Mouse (Mus musculus): ENCODE measurements around the gene Psmb8. TPM values are rescaled to one million over a fixed set of nuclear protein-coding genes. Genes with fewer than 3 reads are reported as not detected.
"Not testable (repeated sequence)": the region's sequence is repeated elsewhere in the genome, so short reads cannot be mapped to it uniquely, and the experiment has no call there.

Gene Psmb8
- polyA plus RNA-seq, 1 experiment from 2014 or later, result 4.4 TPM

DNA sequence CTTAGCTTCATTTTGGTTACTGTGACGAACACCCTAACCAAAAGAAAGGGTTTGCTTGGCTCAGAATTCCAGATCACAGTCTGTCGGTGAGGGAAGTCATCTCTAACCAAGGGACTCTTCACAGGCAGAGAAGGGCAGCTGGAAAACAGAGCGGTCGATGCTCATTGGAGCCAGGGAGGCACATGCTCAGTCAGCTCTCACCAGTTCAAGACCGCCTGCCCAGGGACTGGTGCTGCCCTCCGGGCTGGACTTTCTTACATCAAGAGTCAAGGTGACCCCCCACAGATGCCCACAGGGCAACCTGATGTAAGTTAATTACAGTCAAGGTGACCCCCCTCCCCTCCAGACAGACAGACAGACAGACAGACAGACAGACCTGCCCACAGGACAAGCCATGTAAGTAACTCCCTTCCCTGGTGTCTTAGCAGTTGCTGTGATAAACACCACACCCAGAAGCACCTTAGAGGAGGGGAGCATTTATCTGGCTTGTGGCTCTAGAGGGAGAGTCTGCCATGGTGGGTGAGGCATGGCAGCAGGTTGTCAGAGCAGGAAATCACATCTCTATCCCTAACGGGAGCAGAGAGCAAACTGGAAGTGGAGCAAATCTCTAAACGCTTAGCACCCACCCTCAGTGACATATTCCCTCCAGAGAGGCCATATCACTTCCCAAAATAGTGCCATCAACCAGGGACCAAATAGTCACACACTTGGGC, 19.9 kb downstream of the Psmb8 start:
- WGBS, result 78% methylated on average over 8 of the region's 8 CpGs
- Histone ChIP-seq H3K4me1 (ENCODE audit: control insufficient read depth in 2 of 2, insufficient read depth in 2 of 2, low read length in 2 of 2) (no peaks in the 10 kb centered on the region), H3K4me3 (ENCODE audit: control insufficient read depth in 1 of 2, insufficient read depth in 1 of 2, low read depth in 1 of 2, low read length in 2 of 2) (no peak overlapping the region), H3K9me3 (ENCODE audit: control insufficient read depth, low read length) (peaks cover 4% of the 10 kb centered on the region; the same call in 1 of the 2 replicates), H3K36me3 (ENCODE audit: control insufficient read depth, insufficient read depth, low read length) (no peaks in the 10 kb centered on the region), H3K27me3 (ENCODE audit: control insufficient read depth, insufficient read depth, low read length) (peaks cover 29% of the 10 kb centered on the region), H3K4me2 (ENCODE audit: low read length) (no peak overlapping the region), H3K9ac (ENCODE audit: low read length) (no peak overlapping the region), H3K27ac (replicated peaks in 1 of 2; ENCODE audit: control insufficient read depth in 1 of 2, insufficient read depth in 1 of 2, low read depth in 2 of 2, low read length in 2 of 2) (no peak overlapping the region)
- no peak for ATAC-seq (ENCODE audit: insufficient number of reproducible peaks, insufficient read depth, low FRiP score, low read depth)

- ATAC-seq (ENCODE audit: insufficient number of reproducible peaks, insufficient read depth, low FRiP score, low read depth), result no peak
- H3K27ac ChIP-seq (replicated peaks in 1 of 2; ENCODE audit: control insufficient read depth in 1 of 2, insufficient read depth in 1 of 2, low read depth in 2 of 2, low read length in 2 of 2), result no peak overlapping the region
- H3K4me1 ChIP-seq (ENCODE audit: control insufficient read depth in 2 of 2, insufficient read depth in 2 of 2, low read length in 2 of 2), result no peaks in the 10 kb centered on the region
- H3K27me3 ChIP-seq (ENCODE audit: control insufficient read depth, insufficient read depth, low read length), result peaks cover 23% of the 10 kb centered on the region
- H3K4me2 ChIP-seq (ENCODE audit: low read length), result no peak overlapping the region
- no peaks in the 10 kb centered on the region for H3K36me3 ChIP-seq (ENCODE audit: control insufficient read depth, insufficient read depth, low read length)
- no peak overlapping the region for H3K9ac ChIP-seq (ENCODE audit: low read length)
- H3K9me3 ChIP-seq (ENCODE audit: control insufficient read depth, low read length), result peaks cover 4% of the 10 kb centered on the region; the same call in 1 of the 2 replicates
- H3K4me3 ChIP-seq (ENCODE audit: control insufficient read depth in 1 of 2, insufficient read depth in 1 of 2, low read depth in 1 of 2, low read length in 2 of 2), result no peak overlapping the region
- 82% methylated on average over 5 of the region's 5 CpGs for WGBS
Observed at GRCm38 (mm10) chr17:34217986-34218385, 20.5 kb downstream of the Psmb8 start.

GRCm38 (mm10) chr17:34218675-34219074, 21.2 kb downstream of the Psmb8 start:
- no peaks in the 10 kb centered on the region for H3K4me1 ChIP-seq (ENCODE audit: control insufficient read depth in 2 of 2, insufficient read depth in 2 of 2, low read length in 2 of 2)
- H3K36me3 ChIP-seq (ENCODE audit: control insufficient read depth, insufficient read depth, low read length), result no peaks in the 10 kb centered on the region
- H3K4me3 ChIP-seq (ENCODE audit: control insufficient read depth in 1 of 2, insufficient read depth in 1 of 2, low read depth in 1 of 2, low read length in 2 of 2), result no peak overlapping the region
- H3K9me3 ChIP-seq (ENCODE audit: control insufficient read depth, low read length), result peaks cover 4% of the 10 kb centered on the region; the same call in 1 of the 2 replicates
- no peak overlapping the region for H3K9ac ChIP-seq (ENCODE audit: low read length)
- H3K4me2 ChIP-seq (ENCODE audit: low read length), result no peak overlapping the region
- H3K27me3 ChIP-seq (ENCODE audit: control insufficient read depth, insufficient read depth, low read length), result peaks cover 16% of the 10 kb centered on the region
- ATAC-seq (ENCODE audit: insufficient number of reproducible peaks, insufficient read depth, low FRiP score, low read depth), result no peak
- WGBS, result 83% methylated on average over 11 of the region's 11 CpGs
- no peak overlapping the region for H3K27ac ChIP-seq (replicated peaks in 1 of 2; ENCODE audit: control insufficient read depth in 1 of 2, insufficient read depth in 1 of 2, low read depth in 2 of 2, low read length in 2 of 2)

DNA sequence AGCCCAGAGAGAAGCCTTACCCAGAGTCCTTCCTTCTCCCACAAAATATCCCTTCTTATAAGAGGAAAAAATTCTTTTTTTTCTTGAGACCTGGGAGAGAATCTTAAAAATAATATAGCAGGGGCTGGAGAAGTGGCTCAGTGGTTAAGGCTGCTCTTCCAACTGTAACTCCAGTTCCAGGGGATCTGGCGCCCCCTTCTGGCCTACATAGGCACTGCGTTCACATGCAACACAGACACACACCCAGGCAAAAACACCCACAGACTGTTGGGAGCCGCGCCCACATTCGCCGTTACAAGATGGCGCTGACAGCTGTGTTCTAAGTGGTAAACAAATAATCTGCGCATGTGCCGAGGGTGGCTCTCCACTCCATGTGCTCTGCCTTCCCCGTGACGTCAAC, 21.6 kb downstream of the Psmb8 start:
- not testable (repeated sequence) for H3K4me1 ChIP-seq (ENCODE audit: control insufficient read depth in 2 of 2, insufficient read depth in 2 of 2, low read length in 2 of 2); H3K9me3 ChIP-seq (ENCODE audit: control insufficient read depth, low read length); H3K36me3 ChIP-seq (ENCODE audit: control insufficient read depth, insufficient read depth, low read length); H3K4me3 ChIP-seq (ENCODE audit: control insufficient read depth in 1 of 2, insufficient read depth in 1 of 2, low read depth in 1 of 2, low read length in 2 of 2); H3K9ac ChIP-seq (ENCODE audit: low read length); ATAC-seq (ENCODE audit: insufficient number of reproducible peaks, insufficient read depth, low FRiP score, low read depth); H3K27ac ChIP-seq (replicated peaks in 1 of 2; ENCODE audit: control insufficient read depth in 1 of 2, insufficient read depth in 1 of 2, low read depth in 2 of 2, low read length in 2 of 2); H3K4me2 ChIP-seq (ENCODE audit: low read length)
- 85% methylated on average over 7 of the region's 11 CpGs for WGBS
- H3K27me3 ChIP-seq (ENCODE audit: control insufficient read depth, insufficient read depth, low read length), result peaks cover 12% of the 10 kb centered on the region

- not testable (repeated sequence) for H3K9me3 ChIP-seq (ENCODE audit: control insufficient read depth, low read length); H3K4me3 ChIP-seq (ENCODE audit: control insufficient read depth in 1 of 2, insufficient read depth in 1 of 2, low read depth in 1 of 2, low read length in 2 of 2); H3K4me2 ChIP-seq (ENCODE audit: low read length); H3K9ac ChIP-seq (ENCODE audit: low read length); H3K36me3 ChIP-seq (ENCODE audit: control insufficient read depth, insufficient read depth, low read length); H3K4me1 ChIP-seq (ENCODE audit: control insufficient read depth in 2 of 2, insufficient read depth in 2 of 2, low read length in 2 of 2); H3K27ac ChIP-seq (replicated peaks in 1 of 2; ENCODE audit: control insufficient read depth in 1 of 2, insufficient read depth in 1 of 2, low read depth in 2 of 2, low read length in 2 of 2); H3K27me3 ChIP-seq (ENCODE audit: control insufficient read depth, insufficient read depth, low read length); ATAC-seq (ENCODE audit: insufficient number of reproducible peaks, insufficient read depth, low FRiP score, low read depth)
- 89% methylated on average over 3 of the region's 7 CpGs for WGBS
Observed at GRCm38 (mm10) chr17:34219801-34220200, 22.3 kb downstream of the Psmb8 start.

GRCm38 (mm10) chr17:34220401-34220800, 22.9 kb downstream of the Psmb8 start:
- not testable (repeated sequence) for H3K4me1 ChIP-seq (ENCODE audit: control insufficient read depth in 2 of 2, insufficient read depth in 2 of 2, low read length in 2 of 2); H3K27ac ChIP-seq (replicated peaks in 1 of 2; ENCODE audit: control insufficient read depth in 1 of 2, insufficient read depth in 1 of 2, low read depth in 2 of 2, low read length in 2 of 2); H3K27me3 ChIP-seq (ENCODE audit: control insufficient read depth, insufficient read depth, low read length); H3K36me3 ChIP-seq (ENCODE audit: control insufficient read depth, insufficient read depth, low read length); H3K4me2 ChIP-seq (ENCODE audit: low read length); ATAC-seq (ENCODE audit: insufficient number of reproducible peaks, insufficient read depth, low FRiP score, low read depth); H3K9ac ChIP-seq (ENCODE audit: low read length); H3K4me3 ChIP-seq (ENCODE audit: control insufficient read depth in 1 of 2, insufficient read depth in 1 of 2, low read depth in 1 of 2, low read length in 2 of 2)
- H3K9me3 ChIP-seq (ENCODE audit: control insufficient read depth, low read length), result peaks cover 10% of the 10 kb centered on the region
- WGBS, result 94% methylated on average over 5 of the region's 16 CpGs

DNA sequence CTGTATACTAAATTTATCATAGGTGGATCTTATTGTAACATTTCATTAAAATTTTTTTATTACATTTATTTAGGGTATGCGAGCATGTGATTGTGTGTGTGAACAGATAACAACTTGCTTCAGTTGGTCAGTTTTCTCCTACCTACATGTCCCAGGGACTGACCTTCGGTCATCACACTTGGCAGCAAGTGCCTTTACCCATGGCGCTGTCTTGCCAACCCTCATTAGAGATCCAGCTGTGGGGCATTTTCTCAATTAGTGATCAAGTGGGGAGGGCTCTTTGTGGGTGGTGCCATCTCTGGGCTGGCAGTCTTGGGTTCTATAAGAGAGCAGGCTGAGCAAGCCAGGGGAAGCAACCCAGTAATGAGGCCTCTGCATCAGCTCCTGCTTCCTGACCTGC, 27.3 kb downstream of the Psmb8 start:
- Histone ChIP-seq H3K4me3 (ENCODE audit: control insufficient read depth in 1 of 2, insufficient read depth in 1 of 2, low read depth in 1 of 2, low read length in 2 of 2) (no peak overlapping the region), H3K27me3 (ENCODE audit: control insufficient read depth, insufficient read depth, low read length) (no peaks in the 10 kb centered on the region), H3K9ac (ENCODE audit: low read length) (no peak overlapping the region), H3K27ac (replicated peaks in 1 of 2; ENCODE audit: control insufficient read depth in 1 of 2, insufficient read depth in 1 of 2, low read depth in 2 of 2, low read length in 2 of 2) (no peak overlapping the region), H3K4me2 (ENCODE audit: low read length) (no peak overlapping the region), H3K9me3 (ENCODE audit: control insufficient read depth, low read length) (peaks cover 8% of the 10 kb centered on the region; the same call in 1 of the 2 replicates), H3K4me1 (ENCODE audit: control insufficient read depth in 2 of 2, insufficient read depth in 2 of 2, low read length in 2 of 2) (no peaks in the 10 kb centered on the region), H3K36me3 (ENCODE audit: control insufficient read depth, insufficient read depth, low read length) (no peaks in the 10 kb centered on the region)
- ATAC-seq (ENCODE audit: insufficient number of reproducible peaks, insufficient read depth, low FRiP score, low read depth), result no peak
- 89% methylated on average over 3 of the region's 3 CpGs for WGBS

- H3K9me3 ChIP-seq (ENCODE audit: control insufficient read depth, low read length), result peaks cover 8% of the 10 kb centered on the region; the same call in 1 of the 2 replicates
- H3K4me3 ChIP-seq (ENCODE audit: control insufficient read depth in 1 of 2, insufficient read depth in 1 of 2, low read depth in 1 of 2, low read length in 2 of 2), result no peak overlapping the region
- no peaks in the 10 kb centered on the region for H3K27me3 ChIP-seq (ENCODE audit: control insufficient read depth, insufficient read depth, low read length)
- no peaks in the 10 kb centered on the region for H3K36me3 ChIP-seq (ENCODE audit: control insufficient read depth, insufficient read depth, low read length)
- no peak overlapping the region for H3K27ac ChIP-seq (replicated peaks in 1 of 2; ENCODE audit: control insufficient read depth in 1 of 2, insufficient read depth in 1 of 2, low read depth in 2 of 2, low read length in 2 of 2)
- 93% methylated on average over 8 of the region's 8 CpGs for WGBS
- H3K4me2 ChIP-seq (ENCODE audit: low read length), result no peak overlapping the region
- no peak overlapping the region for H3K9ac ChIP-seq (ENCODE audit: low read length)
- ATAC-seq (ENCODE audit: insufficient number of reproducible peaks, insufficient read depth, low FRiP score, low read depth), result no peak
- H3K4me1 ChIP-seq (ENCODE audit: control insufficient read depth in 2 of 2, insufficient read depth in 2 of 2, low read length in 2 of 2), result no peaks in the 10 kb centered on the region
Observed at GRCm38 (mm10) chr17:34225426-34225825, 27.9 kb downstream of the Psmb8 start.

All from heart, embryonic 14.5 days (tissue).